Mouse (Mus musculus) bone marrow, adult 2 months (tissue): ENCODE results near the gene Il4i1.

Experiments
- CTCF ChIP-seq: fragments of 200-500 bp; IDR thresholded peaks from 2 replicates; pipeline ENCODE4 v1.5.1; 2011; ENCODE audit warnings: low read length, control low read depth; ENCODE audit not compliant: control insufficient read depth, insufficient read depth
- POLR2A ChIP-seq: fragments of 200-500 bp; IDR thresholded peaks from 2 replicates; pipeline ENCODE4 v1.6.1; 2011; ENCODE audit warnings: low read depth, mild to moderate bottlenecking, control low read depth, low read length, borderline replicate concordance; ENCODE audit not compliant: control insufficient read depth

DNA sequence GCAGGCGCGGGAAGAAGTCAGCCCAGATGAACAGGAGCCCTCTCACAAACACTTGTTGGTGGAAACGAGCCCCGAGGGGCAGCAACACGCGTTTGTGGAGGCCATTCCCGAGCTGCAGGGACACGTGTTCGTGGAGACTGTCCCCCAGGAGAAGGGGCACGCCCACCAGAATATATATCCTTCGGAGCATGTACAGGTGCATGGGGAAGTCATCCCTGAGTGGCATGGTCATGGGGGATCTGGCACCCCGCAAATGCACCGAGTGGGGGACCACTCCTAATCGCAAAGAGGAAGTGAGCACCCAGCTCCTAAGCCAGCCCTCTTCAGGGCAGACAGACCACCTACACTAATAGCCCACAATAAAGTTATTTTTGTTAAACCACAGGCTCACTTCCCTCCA, 24.2 kb downstream of the Il4i1 start:
- no peak for TF ChIP-seq CTCF
- no peak for TF ChIP-seq POLR2A
